Mouse (Mus musculus): ENCODE data around the gene Gast. TPM values are rescaled to one million over a fixed set of nuclear protein-coding genes. Genes with fewer than 3 reads are reported as not detected.

Gene Gast
- polyA plus RNA-seq, 1 experiment: not detected

- Histone ChIP-seq H3K79me2 (ENCODE audit: control insufficient read depth, insufficient read depth) (no peaks in the 10 kb centered on the region), H3K27me3 (ENCODE audit: control insufficient read depth, insufficient read depth, insufficient read length) (no peaks in the 10 kb centered on the region), H3ac (ENCODE audit: control insufficient read depth, insufficient read length) (no peak overlapping the region), H3K4me3 (no peak overlapping the region), H3K4me2 (ENCODE audit: low read depth) (no peak overlapping the region), H3K36me3 (ENCODE audit: control insufficient read depth, insufficient read depth) (no peaks in the 10 kb centered on the region)
- TF ChIP-seq USF1 (IDR thresholded peaks at IDR 0.05; ENCODE audit: low read depth) (no peak), POLR2A (IDR thresholded peaks at IDR 0.05; ENCODE audit: insufficient read length, low read depth) (no peak), REST (IDR thresholded peaks at IDR 0.05; ENCODE audit: insufficient read depth, insufficient read length) (no peak), E2F4 (IDR thresholded peaks at IDR 0.05; ENCODE audit: insufficient read depth) (no peak), POLR2AphosphoS2 (IDR thresholded peaks at IDR 0.05; ENCODE audit: insufficient read length, low read depth) (no peak), CEBPB (IDR thresholded peaks at IDR 0.05; ENCODE audit: insufficient read depth, poor library complexity, severe bottlenecking) (no peak), TCF3 (IDR thresholded peaks at IDR 0.05; ENCODE audit: insufficient read length, low read depth) (no peak), MYOG (IDR thresholded peaks at IDR 0.05; ENCODE audit: control insufficient read depth in 1 of 3, insufficient read depth in 1 of 3, insufficient read length in 2 of 3, low read depth in 2 of 3) (no peak), MYOD1 (IDR thresholded peaks at IDR 0.05; ENCODE audit: control insufficient read depth in 1 of 3, insufficient read length in 2 of 3, low read depth in 2 of 3) (no peak), TCF12 (IDR thresholded peaks at IDR 0.05; ENCODE audit: insufficient read depth, poor library complexity, severe bottlenecking) (no peak), MAX (IDR thresholded peaks at IDR 0.05; ENCODE audit: low read depth) (no peak), SRF (IDR thresholded peaks at IDR 0.05; ENCODE audit: control insufficient read depth, insufficient read length, low read depth) (no peak)
Measured at GRCm38 (mm10) chr11:100292884-100293283, 41.3 kb upstream of the Gast start.

GRCm38 (mm10) chr11:100295308-100295707, 38.9 kb upstream of the Gast start:
- Histone ChIP-seq H3ac (ENCODE audit: control insufficient read depth, insufficient read length) (no peak overlapping the region), H3K79me2 (ENCODE audit: control insufficient read depth, insufficient read depth) (no peaks in the 10 kb centered on the region), H3K27me3 (ENCODE audit: control insufficient read depth, insufficient read depth, insufficient read length) (no peaks in the 10 kb centered on the region), H3K36me3 (ENCODE audit: control insufficient read depth, insufficient read depth) (no peaks in the 10 kb centered on the region), H3K4me2 (ENCODE audit: low read depth) (no peak overlapping the region), H3K4me3 (no peak overlapping the region)
- no peak for TF ChIP-seq TCF12 (IDR thresholded peaks at IDR 0.05; ENCODE audit: insufficient read depth, poor library complexity, severe bottlenecking)
- no peak for TF ChIP-seq SRF (IDR thresholded peaks at IDR 0.05; ENCODE audit: control insufficient read depth, insufficient read length, low read depth)
- TF ChIP-seq POLR2AphosphoS2 (IDR thresholded peaks at IDR 0.05; ENCODE audit: insufficient read length, low read depth): no peak
- no peak for TF ChIP-seq MYOD1 (IDR thresholded peaks at IDR 0.05; ENCODE audit: control insufficient read depth in 1 of 3, insufficient read length in 2 of 3, low read depth in 2 of 3)
- no peak for TF ChIP-seq TCF3 (IDR thresholded peaks at IDR 0.05; ENCODE audit: insufficient read length, low read depth)

DNA sequence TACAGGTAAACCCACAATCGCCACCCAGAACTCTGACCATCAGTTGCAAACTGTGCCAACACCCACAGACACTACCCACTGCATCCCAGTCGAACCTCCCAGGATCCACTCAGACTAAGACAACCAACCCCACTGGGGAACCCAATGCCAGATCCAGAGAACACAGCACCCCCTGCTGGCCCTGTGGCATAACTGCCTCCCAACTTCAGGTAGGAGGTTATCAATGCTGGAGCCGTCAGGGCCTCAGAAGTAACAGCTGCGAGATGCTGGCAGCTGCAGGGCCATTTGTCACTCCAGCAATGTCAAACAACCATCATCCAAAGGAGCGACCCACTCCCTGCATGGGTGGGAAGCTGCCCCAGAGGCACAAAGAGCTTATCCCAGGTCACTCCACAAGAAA, 36.4 kb upstream of the Gast start:
- TF ChIP-seq MAX (IDR thresholded peaks at IDR 0.05; ENCODE audit: low read depth) (no peak), POLR2A (IDR thresholded peaks at IDR 0.05; ENCODE audit: insufficient read length, low read depth) (no peak), TCF3 (IDR thresholded peaks at IDR 0.05; ENCODE audit: insufficient read length, low read depth) (no peak), POLR2AphosphoS2 (IDR thresholded peaks at IDR 0.05; ENCODE audit: insufficient read length, low read depth) (no peak), E2F4 (IDR thresholded peaks at IDR 0.05; ENCODE audit: insufficient read depth) (no peak), MYOG (IDR thresholded peaks at IDR 0.05; ENCODE audit: control insufficient read depth in 1 of 3, insufficient read depth in 1 of 3, insufficient read length in 2 of 3, low read depth in 2 of 3) (peak in 2 of 3 experiments; percentile 29 to 59), REST (IDR thresholded peaks at IDR 0.05; ENCODE audit: insufficient read depth, insufficient read length) (no peak), TCF12 (IDR thresholded peaks at IDR 0.05; ENCODE audit: insufficient read depth, poor library complexity, severe bottlenecking) (no peak), CEBPB (IDR thresholded peaks at IDR 0.05; ENCODE audit: insufficient read depth, poor library complexity, severe bottlenecking) (no peak), SRF (IDR thresholded peaks at IDR 0.05; ENCODE audit: control insufficient read depth, insufficient read length, low read depth) (no peak), USF1 (IDR thresholded peaks at IDR 0.05; ENCODE audit: low read depth) (no peak), MYOD1 (IDR thresholded peaks at IDR 0.05; ENCODE audit: control insufficient read depth in 1 of 3, insufficient read length in 2 of 3, low read depth in 2 of 3) (peak in 2 of 3 experiments; percentile 20 to 54)
- H3K27me3 ChIP-seq (ENCODE audit: control insufficient read depth, insufficient read depth, insufficient read length): no peaks in the 10 kb centered on the region
- H3K4me3 ChIP-seq: no peak overlapping the region
- H3ac ChIP-seq (ENCODE audit: control insufficient read depth, insufficient read length): no peak overlapping the region
- H3K36me3 ChIP-seq (ENCODE audit: control insufficient read depth, insufficient read depth): no peaks in the 10 kb centered on the region
- H3K4me2 ChIP-seq (ENCODE audit: low read depth): no peak overlapping the region
- H3K79me2 ChIP-seq (ENCODE audit: control insufficient read depth, insufficient read depth): no peaks in the 10 kb centered on the region

GRCm38 (mm10) chr11:100298274-100299036, 35.8 kb upstream of the Gast start:
- Histone ChIP-seq H3K4me2 (ENCODE audit: low read depth) (no peak overlapping the region), H3K36me3 (ENCODE audit: control insufficient read depth, insufficient read depth) (no peaks in the 10 kb centered on the region), H3K27me3 (ENCODE audit: control insufficient read depth, insufficient read depth, insufficient read length) (no peaks in the 10 kb centered on the region), H3K4me3 (no peak overlapping the region), H3ac (ENCODE audit: control insufficient read depth, insufficient read length) (no peak overlapping the region), H3K79me2 (ENCODE audit: control insufficient read depth, insufficient read depth) (no peaks in the 10 kb centered on the region)
- TF ChIP-seq POLR2AphosphoS2 (IDR thresholded peaks at IDR 0.05; ENCODE audit: insufficient read length, low read depth) (no peak), E2F4 (IDR thresholded peaks at IDR 0.05; ENCODE audit: insufficient read depth) (no peak), CEBPB (IDR thresholded peaks at IDR 0.05; ENCODE audit: insufficient read depth, poor library complexity, severe bottlenecking) (no peak), POLR2A (IDR thresholded peaks at IDR 0.05; ENCODE audit: insufficient read length, low read depth) (no peak), MYOG (IDR thresholded peaks at IDR 0.05; ENCODE audit: control insufficient read depth in 1 of 3, insufficient read depth in 1 of 3, insufficient read length in 2 of 3, low read depth in 2 of 3) (no peak), REST (IDR thresholded peaks at IDR 0.05; ENCODE audit: insufficient read depth, insufficient read length) (no peak), MYOD1 (IDR thresholded peaks at IDR 0.05; ENCODE audit: control insufficient read depth in 1 of 3, insufficient read length in 2 of 3, low read depth in 2 of 3) (no peak), TCF3 (IDR thresholded peaks at IDR 0.05; ENCODE audit: insufficient read length, low read depth) (no peak), USF1 (IDR thresholded peaks at IDR 0.05; ENCODE audit: low read depth) (no peak)

All from myocyte (in vitro differentiated cells).